Mouse (Mus musculus): Measurements from ENCODE around the gene Psmd1. TPM values are rescaled to one million over a fixed set of nuclear protein-coding genes. Genes with fewer than 3 reads are reported as not detected.
"Not testable (repeated sequence)": the region's sequence is repeated elsewhere in the genome, so short reads cannot be mapped to it uniquely, and the experiment has no call there.

The Psmd1 gene
- 158 and 176 TPM in 2 replicates for polyA plus RNA-seq (2014; fragmentation: Nextera tagmentation; extraction: Ambion mirVana)

- H3K9ac ChIP-seq (ENCODE audit: low read depth, low read length), result peak within 1 kb of the TSS; percentile 99
- H3K4me3 ChIP-seq (ENCODE audit: low read depth, low read length), result peak within 1 kb of the TSS; percentile 99
- WGBS (ENCODE audit: insufficient replicate concordance), result under 1% methylated on average over 47 of the region's 47 CpGs
- H3K4me1 ChIP-seq (ENCODE audit: control insufficient read depth, insufficient read depth, low read length), result peaks cover 8% of the 10 kb centered on the region
- H3K9me3 ChIP-seq (replicated peaks; ENCODE audit: control insufficient read depth, low read length), result no peaks in the 10 kb centered on the region
- H3K4me2 ChIP-seq, result peak within 1 kb of the TSS; percentile 86
- peaks cover 3% of the 10 kb centered on the region; the same call in 1 of the 2 replicates for H3K36me3 ChIP-seq (ENCODE audit: control insufficient read depth, insufficient read depth, low read length)
- ATAC-seq (replicated peaks; ENCODE audit: insufficient number of reproducible peaks, low FRiP score, low TSS enrichment), result peak; percentile 92
- peak within 1 kb of the TSS; percentile 80 for H3K27ac ChIP-seq (ENCODE audit: low read depth, low read length)
- no peaks in the 10 kb centered on the region for H3K27me3 ChIP-seq (ENCODE audit: control insufficient read depth, insufficient read depth, low read length)
Observed at GRCm38 (mm10) chr1:86064271-86064991, at the start of gene Psmd1. Psmd1 (plus strand) TSS chr1:86064387.

- ATAC-seq (replicated peaks; ENCODE audit: insufficient number of reproducible peaks, low FRiP score, low TSS enrichment); H3K4me1 ChIP-seq (ENCODE audit: control insufficient read depth, insufficient read depth, low read length): not testable (repeated sequence)
- 87% methylated on average over 9 of the region's 9 CpGs for WGBS (ENCODE audit: insufficient replicate concordance)
Observed at GRCm38 (mm10) chr1:86015758-86016157, 48.4 kb upstream of the Psmd1 start.

GRCm38 (mm10) chr1:86016516-86016915 is 47.7 kb upstream of the Psmd1 start, which contains the start of gene Spata3:
Spata3 (plus strand) TSS chr1:86016816.
- 82% methylated on average over 8 of the region's 8 CpGs for WGBS (ENCODE audit: insufficient replicate concordance)
- H3K27me3 ChIP-seq (ENCODE audit: control insufficient read depth, insufficient read depth, low read length), result peaks cover 30% of the 10 kb centered on the region
- ATAC-seq (replicated peaks; ENCODE audit: insufficient number of reproducible peaks, low FRiP score, low TSS enrichment), result no peak

More at GRCm38 (mm10) chr1:86015758-86016157, 48.4 kb upstream of the Psmd1 start:
- not testable (repeated sequence) for H3K9me3 ChIP-seq (replicated peaks; ENCODE audit: control insufficient read depth, low read length); H3K4me3 ChIP-seq (ENCODE audit: low read depth, low read length); H3K9ac ChIP-seq (ENCODE audit: low read depth, low read length); H3K36me3 ChIP-seq (ENCODE audit: control insufficient read depth, insufficient read depth, low read length); H3K4me2 ChIP-seq; H3K27ac ChIP-seq (ENCODE audit: low read depth, low read length)
- H3K27me3 ChIP-seq (ENCODE audit: control insufficient read depth, insufficient read depth, low read length), result peaks cover 30% of the 10 kb centered on the region

GRCm38 (mm10) chr1:86018235-86019055 is 45.7 kb upstream of the Psmd1 start:
- Histone ChIP-seq H3K9ac (ENCODE audit: low read depth, low read length) (peak overlapping the region; percentile 50; the same call in 1 of the 2 replicates), H3K4me3 (ENCODE audit: low read depth, low read length) (peak overlapping the region; percentile 48), H3K4me1 (ENCODE audit: control insufficient read depth, insufficient read depth, low read length) (0 out of 2 replicates have a peak, but pooled peaks cover 4% of the 10 kb centered on the region), H3K9me3 (replicated peaks; ENCODE audit: control insufficient read depth, low read length) (no peaks in the 10 kb centered on the region), H3K27me3 (ENCODE audit: control insufficient read depth, insufficient read depth, low read length) (peaks cover 38% of the 10 kb centered on the region), H3K4me2 (peak overlapping the region; percentile 84), H3K36me3 (ENCODE audit: control insufficient read depth, insufficient read depth, low read length) (no peaks in the 10 kb centered on the region), H3K27ac (ENCODE audit: low read depth, low read length) (no peak overlapping the region)
- WGBS (ENCODE audit: insufficient replicate concordance), result 4% methylated on average over 60 of the region's 60 CpGs
- peak; percentile 59 for ATAC-seq (replicated peaks; ENCODE audit: insufficient number of reproducible peaks, low FRiP score, low TSS enrichment)

More at GRCm38 (mm10) chr1:86016516-86016915, 47.7 kb upstream of the Psmd1 start, which contains the start of gene Spata3:
- no peaks in the 10 kb centered on the region for H3K36me3 ChIP-seq (ENCODE audit: control insufficient read depth, insufficient read depth, low read length)
- H3K9me3 ChIP-seq (replicated peaks; ENCODE audit: control insufficient read depth, low read length), result 0 out of 2 replicates have a peak, but pooled peaks cover 1% of the 10 kb centered on the region
- H3K27ac ChIP-seq (ENCODE audit: low read depth, low read length), result no peak within 1 kb of the TSS
- H3K4me1 ChIP-seq (ENCODE audit: control insufficient read depth, insufficient read depth, low read length), result 0 out of 2 replicates have a peak, but pooled peaks cover 4% of the 10 kb centered on the region
- H3K4me2 ChIP-seq, result no peak within 1 kb of the TSS
- no peak within 1 kb of the TSS for H3K4me3 ChIP-seq (ENCODE audit: low read depth, low read length)
- no peak within 1 kb of the TSS for H3K9ac ChIP-seq (ENCODE audit: low read depth, low read length)

GRCm38 (mm10) chr1:86021365-86021989 is 42.7 kb upstream of the Psmd1 start:
- Histone ChIP-seq H3K9ac (ENCODE audit: low read depth, low read length) (no peak overlapping the region), H3K27ac (ENCODE audit: low read depth, low read length) (no peak overlapping the region), H3K36me3 (ENCODE audit: control insufficient read depth, insufficient read depth, low read length) (no peaks in the 10 kb centered on the region), H3K27me3 (ENCODE audit: control insufficient read depth, insufficient read depth, low read length) (peaks cover 38% of the 10 kb centered on the region), H3K4me2 (no peak overlapping the region), H3K4me3 (ENCODE audit: low read depth, low read length) (no peak overlapping the region), H3K9me3 (replicated peaks; ENCODE audit: control insufficient read depth, low read length) (no peaks in the 10 kb centered on the region), H3K4me1 (ENCODE audit: control insufficient read depth, insufficient read depth, low read length) (0 out of 2 replicates have a peak, but pooled peaks cover 4% of the 10 kb centered on the region)
- ATAC-seq (replicated peaks; ENCODE audit: insufficient number of reproducible peaks, low FRiP score, low TSS enrichment), result no peak
- 66% methylated on average over 11 of the region's 11 CpGs for WGBS (ENCODE audit: insufficient replicate concordance)

GRCm38 (mm10) chr1:86032273-86032987 is 31.8 kb upstream of the Psmd1 start:
- H3K27ac ChIP-seq (ENCODE audit: low read depth, low read length), result no peak overlapping the region
- H3K9me3 ChIP-seq (replicated peaks; ENCODE audit: control insufficient read depth, low read length), result no peaks in the 10 kb centered on the region
- no peaks in the 10 kb centered on the region for H3K27me3 ChIP-seq (ENCODE audit: control insufficient read depth, insufficient read depth, low read length)
- no peak for ATAC-seq (replicated peaks; ENCODE audit: insufficient number of reproducible peaks, low FRiP score, low TSS enrichment)
- H3K36me3 ChIP-seq (ENCODE audit: control insufficient read depth, insufficient read depth, low read length), result no peaks in the 10 kb centered on the region
- H3K9ac ChIP-seq (ENCODE audit: low read depth, low read length), result no peak overlapping the region
- no peak overlapping the region for H3K4me3 ChIP-seq (ENCODE audit: low read depth, low read length)
- no peaks in the 10 kb centered on the region for H3K4me1 ChIP-seq (ENCODE audit: control insufficient read depth, insufficient read depth, low read length)
- 24% methylated on average over 11 of the region's 11 CpGs for WGBS (ENCODE audit: insufficient replicate concordance)
- H3K4me2 ChIP-seq, result no peak overlapping the region

- no peak overlapping the region for H3K27ac ChIP-seq (ENCODE audit: low read depth, low read length)
- H3K27me3 ChIP-seq (ENCODE audit: control insufficient read depth, insufficient read depth, low read length), result peaks cover 2% of the 10 kb centered on the region; the same call in 1 of the 2 replicates
- H3K4me3 ChIP-seq (ENCODE audit: low read depth, low read length), result no peak overlapping the region
- no peaks in the 10 kb centered on the region; the same call in 1 of the 2 replicates for H3K9me3 ChIP-seq (replicated peaks; ENCODE audit: control insufficient read depth, low read length)
- no peaks in the 10 kb centered on the region for H3K36me3 ChIP-seq (ENCODE audit: control insufficient read depth, insufficient read depth, low read length)
- 55% methylated on average over 3 of the region's 3 CpGs for WGBS (ENCODE audit: insufficient replicate concordance)
- no peak overlapping the region for H3K4me2 ChIP-seq
- no peak overlapping the region for H3K9ac ChIP-seq (ENCODE audit: low read depth, low read length)
- no peaks in the 10 kb centered on the region for H3K4me1 ChIP-seq (ENCODE audit: control insufficient read depth, insufficient read depth, low read length)
- no peak for ATAC-seq (replicated peaks; ENCODE audit: insufficient number of reproducible peaks, low FRiP score, low TSS enrichment)
Observed at GRCm38 (mm10) chr1:86038191-86038951, 25.8 kb upstream of the Psmd1 start.

Measured in heart, embryonic 11.5 days (tissue).